Mouse (Mus musculus): ENCODE measurements around the gene Acd.

Acd gene

DNA sequence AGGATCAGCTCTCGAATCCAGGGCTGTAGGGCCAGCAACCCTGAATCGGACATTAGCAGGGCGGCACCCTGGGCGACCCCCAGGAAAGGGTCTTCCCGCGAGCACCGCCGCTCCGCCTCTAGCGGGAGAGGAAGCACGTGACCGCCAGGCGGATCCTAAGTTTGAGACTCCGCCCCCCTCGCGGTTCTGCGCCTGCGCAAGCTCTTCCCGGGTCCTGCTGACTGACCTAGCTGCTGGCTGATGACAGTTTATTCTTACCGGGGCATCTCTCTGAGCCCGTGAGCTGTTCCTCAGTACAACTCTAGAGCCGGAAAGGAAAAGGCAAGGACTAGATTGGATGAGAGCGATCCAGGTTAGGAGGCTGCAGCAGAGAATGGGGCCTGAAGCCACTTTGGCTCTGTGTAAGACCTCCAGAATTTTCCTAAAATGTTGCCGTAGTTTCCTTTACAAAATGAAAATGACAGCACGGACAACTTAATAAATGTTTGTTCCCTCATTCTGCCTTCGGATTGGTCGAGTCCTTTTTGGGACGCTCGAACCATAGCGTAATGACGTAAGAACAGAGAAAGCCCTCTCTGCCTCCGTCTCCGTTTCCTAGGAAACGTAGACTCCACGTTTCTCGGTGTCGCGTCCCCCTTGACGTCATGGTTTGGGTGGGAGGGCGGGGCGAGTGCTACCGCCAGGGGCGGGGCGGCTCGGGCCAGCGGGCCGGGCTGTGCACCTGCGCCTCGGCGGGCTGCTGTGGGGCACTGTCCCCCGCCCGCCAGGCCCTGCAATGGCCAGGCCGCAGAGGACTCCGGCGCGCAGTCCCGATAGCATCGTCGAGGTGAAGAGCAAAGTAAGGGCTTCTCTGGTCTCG lies at the start of gene Acd, which contains the start of gene Pard6a:
Gene Acd, minus strand, starts transcription at position 137 of the 859 bp plus-strand sequence.
Gene Pard6a, plus strand, starts transcription at position 183 of the 859 bp plus-strand sequence.
- DNase-seq (ENCODE audit: low read depth, low spot score), result peak; percentile 96

DNA sequence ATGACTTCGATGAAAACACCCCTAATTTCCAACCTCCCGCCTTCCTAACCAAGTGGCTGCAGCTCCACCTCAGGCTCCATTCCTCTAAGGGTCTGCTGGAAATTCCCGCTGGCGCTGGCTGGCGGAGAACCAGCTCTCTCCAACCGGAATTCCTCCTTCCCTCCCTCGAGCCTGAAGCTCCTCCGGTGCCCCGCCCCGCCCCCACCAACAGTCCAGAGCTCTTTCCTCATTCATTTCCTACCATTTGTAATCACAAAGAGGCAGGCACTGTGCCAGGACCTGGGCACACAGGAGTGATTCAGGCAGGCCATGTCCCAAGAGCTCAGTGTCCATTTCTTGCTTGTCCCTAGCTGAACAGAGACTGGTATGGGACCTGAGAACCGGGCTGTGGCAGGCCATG lies 49.7 kb upstream of the Acd start:
- peak; percentile 78 for DNase-seq (ENCODE audit: low read depth, low spot score)

GRCm38 (mm10) chr8:105743301-105743700 lies 42.4 kb upstream of the Acd start:
- DNase-seq (ENCODE audit: low read depth, low spot score), result peak; percentile 27

GRCm38 (mm10) chr8:105739216-105739615 lies 38.3 kb upstream of the Acd start:
- DNase-seq (ENCODE audit: low read depth, low spot score), result no peak

DNA sequence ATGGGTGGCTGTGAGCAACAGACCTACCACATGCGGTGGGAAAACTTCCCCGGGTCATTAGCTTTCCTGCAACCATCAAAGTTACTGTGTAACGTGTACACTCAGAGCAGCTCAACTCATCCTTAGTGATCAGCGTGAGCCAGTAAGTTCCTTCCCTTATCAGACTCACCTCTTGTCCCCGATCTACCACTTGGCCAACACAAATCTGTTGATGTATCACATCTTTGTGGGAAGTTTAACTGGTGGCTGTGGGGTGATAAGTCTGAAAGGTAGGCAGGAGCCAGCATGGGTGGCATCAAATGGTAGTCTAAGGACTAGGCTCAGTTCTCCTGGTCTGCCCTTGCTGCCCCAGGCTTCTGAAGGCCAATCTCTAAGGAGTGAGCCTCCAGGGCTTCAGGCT lies 31.3 kb upstream of the Acd start:
- DNase-seq (ENCODE audit: low read depth, low spot score), result no peak

DNA sequence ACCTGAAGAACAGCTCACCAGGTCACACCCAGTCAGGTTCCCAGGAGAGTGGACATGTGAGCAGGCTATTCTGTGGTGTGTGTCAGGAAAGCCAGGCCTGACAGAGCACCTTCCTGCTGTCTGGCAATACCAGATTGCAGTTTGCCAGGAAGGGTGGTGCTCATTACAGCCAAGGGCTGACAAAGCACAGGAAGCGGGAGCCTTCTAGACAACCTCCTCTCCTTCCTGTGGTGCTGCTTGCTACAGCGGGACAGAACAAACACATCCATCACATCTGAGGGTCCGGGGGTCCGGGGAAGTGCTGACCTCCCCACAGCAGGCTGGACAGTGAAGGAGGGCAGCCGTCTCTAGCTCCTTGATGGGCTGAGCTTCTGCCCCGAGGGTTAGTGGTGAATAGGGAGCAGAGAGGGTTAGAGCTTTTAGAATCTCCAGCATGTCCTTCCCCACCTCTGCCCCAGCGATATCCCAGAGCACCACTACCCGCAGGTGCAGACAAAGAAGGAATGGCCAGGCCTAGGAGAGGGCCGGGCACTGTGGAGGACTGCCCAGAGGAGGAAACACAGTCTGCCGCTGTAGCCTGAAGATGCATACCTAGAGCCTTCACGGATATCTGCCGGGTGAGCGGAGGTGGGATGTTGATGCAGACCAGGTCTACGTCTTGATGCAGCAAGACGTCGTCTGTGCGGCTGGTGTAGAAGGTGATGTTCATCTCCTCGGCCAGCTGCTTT lies 26.7 kb upstream of the Acd start:
- peak; percentile 30 for DNase-seq (ENCODE audit: low read depth, low spot score)

DNA sequence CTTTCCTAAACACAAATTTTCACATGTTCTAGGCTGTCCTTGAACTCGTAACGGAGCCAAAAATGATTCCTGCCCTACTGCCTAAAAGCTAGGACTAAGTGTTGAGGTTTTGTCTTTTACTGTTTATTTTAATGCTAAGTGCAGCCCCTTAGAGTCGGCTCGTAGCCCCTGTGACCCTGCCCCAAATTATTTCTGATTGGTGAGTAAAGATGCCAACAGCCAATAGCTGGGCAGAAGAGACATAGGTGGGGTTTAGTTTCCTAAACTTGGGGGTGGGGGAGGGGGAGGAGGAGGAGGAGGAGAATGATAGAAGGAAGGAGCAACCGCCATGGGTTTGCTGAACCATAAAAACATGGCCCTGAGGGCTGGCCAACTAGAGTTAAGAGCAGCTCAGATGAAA lies 24.8 kb upstream of the Acd start:
- DNase-seq (ENCODE audit: low read depth, low spot score), result peak; percentile 36

GRCm38 (mm10) chr8:105722861-105723260 lies 22.0 kb upstream of the Acd start:
- no peak for DNase-seq (ENCODE audit: low read depth, low spot score)

GRCm38 (mm10) chr8:105719637-105720036 lies 18.7 kb upstream of the Acd start:
- no peak for DNase-seq (ENCODE audit: low read depth, low spot score)

DNA sequence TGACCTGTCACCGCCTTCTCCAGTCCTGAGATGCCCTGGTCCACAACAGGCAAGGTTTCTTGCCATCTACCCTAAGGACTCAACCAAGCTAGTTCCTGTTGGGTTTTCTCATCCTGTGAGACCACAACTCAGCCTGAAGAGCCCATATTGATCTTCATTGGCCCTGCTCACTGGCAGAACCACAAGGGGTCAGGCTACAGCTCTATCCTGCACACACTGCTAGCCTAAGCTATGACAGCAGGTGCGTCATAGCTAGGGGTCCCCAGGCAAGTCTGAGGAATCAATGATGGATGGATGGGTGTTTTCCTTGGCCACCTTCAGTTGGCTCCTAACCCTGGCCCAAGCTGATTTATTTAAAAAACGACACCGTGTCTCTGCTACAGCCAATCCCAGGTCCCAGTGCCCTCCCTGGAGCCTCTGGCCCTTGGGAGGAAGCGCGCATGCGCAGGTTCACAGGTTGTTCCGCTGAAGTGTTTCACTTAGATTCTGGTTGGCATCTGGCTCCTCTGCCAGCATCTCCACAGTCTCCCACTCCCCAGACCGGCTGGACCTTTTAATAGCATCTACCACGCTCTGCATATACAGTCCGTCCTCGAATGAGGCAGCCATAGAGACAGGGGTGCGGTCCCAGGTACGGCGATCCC lies 15.5 kb upstream of the Acd start:
- DNase-seq (ENCODE audit: low read depth, low spot score), result peak; percentile 62

DNA sequence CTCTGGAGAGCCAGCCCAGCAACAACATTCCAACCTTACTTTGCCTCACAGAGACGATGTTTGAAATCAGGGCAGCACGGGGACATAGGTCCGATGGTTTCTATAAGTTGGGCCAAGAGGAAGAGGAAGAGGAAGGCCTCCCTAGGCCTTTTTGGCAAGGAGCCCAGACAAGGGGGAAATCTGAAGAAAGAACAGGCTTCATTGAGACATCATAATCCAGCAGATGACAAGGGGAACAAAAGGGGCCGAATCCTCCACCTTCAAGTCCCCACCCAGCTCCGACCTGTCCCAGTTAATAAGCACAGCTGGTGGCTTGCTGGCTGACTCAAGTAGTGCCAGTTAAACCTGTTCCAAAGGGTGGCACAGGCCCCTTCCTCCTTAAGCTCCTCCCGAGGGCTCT lies 14.1 kb upstream of the Acd start:
- no peak for DNase-seq (ENCODE audit: low read depth, low spot score)

DNA sequence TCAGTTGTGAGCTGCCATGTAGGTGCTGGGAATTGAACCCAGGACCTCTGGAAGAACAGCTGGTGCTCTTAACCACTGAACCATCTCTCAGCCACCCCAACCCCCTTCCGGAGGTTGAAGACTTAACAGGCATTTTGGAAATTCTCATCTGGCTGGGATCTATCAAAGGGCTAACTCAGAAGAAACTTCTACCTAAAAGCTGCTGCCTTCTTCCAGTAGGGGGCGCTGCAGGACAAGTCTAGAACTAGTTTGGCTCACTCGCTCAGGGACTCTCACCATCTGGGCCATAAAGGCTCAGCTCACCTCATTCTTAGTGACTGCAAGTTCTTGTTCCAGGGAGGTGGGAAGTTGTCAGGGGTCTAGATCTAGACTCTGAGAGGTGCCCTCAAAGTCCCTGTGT lies 13.2 kb upstream of the Acd start:
- DNase-seq (ENCODE audit: low read depth, low spot score), result peak; percentile 93

DNA sequence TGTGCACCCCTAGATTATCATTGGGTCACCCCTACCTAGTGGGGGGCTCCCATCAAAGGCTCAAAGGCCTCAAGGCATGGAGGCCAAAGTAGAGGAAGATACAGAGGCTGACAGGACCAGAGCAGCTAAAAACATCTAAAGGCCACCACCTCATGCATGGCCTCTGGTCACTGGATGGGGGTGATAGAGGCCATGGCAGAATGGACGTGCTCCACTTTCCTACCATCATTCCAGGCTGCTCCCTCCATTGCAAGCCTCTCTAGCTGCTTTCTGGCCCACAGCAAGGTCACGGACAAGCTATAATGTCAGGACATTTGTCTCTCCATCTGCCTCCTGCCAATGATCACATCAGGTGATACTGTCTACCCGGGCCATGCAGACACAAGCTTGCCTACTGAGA lies 11.4 kb upstream of the Acd start:
- DNase-seq (ENCODE audit: low read depth, low spot score), result no peak

GRCm38 (mm10) chr8:105709317-105709716 lies 8.4 kb upstream of the Acd start:
- peak; percentile 51 for DNase-seq (ENCODE audit: low read depth, low spot score)

- no peak for DNase-seq (ENCODE audit: low read depth, low spot score)
Measured at GRCm38 (mm10) chr8:105708675-105709074, 7.8 kb upstream of the Acd start.

- DNase-seq (ENCODE audit: low read depth, low spot score), result peak; percentile 96
Measured at GRCm38 (mm10) chr8:105707498-105708403, 6.8 kb upstream of the Acd start, which contains the start of the genes 4933405L10Rik and Enkd1. 4933405L10Rik (plus strand) TSS chr8:105707655. Enkd1 (minus strand) TSS chr8:105708210.

DNA sequence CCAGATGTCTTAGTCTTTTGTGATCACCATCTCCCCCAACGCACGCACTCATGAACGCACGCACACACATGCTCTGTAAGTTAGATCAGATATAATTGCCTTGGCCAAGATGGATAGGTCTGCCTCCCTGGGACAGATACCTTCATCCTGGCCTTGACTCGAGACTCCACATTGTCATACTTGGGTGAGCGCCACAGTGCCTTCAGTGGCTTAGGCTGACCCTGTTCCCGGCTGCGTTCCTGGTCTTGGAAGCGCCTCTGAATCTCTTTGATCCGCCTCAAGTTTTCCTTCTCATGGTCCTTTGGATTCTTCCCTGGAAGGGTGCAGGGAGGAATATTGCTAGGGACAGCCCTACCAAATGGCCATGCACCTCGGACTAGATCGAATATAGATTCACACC lies 5.5 kb upstream of the Acd start:
- no peak for DNase-seq (ENCODE audit: low read depth, low spot score)

DNA sequence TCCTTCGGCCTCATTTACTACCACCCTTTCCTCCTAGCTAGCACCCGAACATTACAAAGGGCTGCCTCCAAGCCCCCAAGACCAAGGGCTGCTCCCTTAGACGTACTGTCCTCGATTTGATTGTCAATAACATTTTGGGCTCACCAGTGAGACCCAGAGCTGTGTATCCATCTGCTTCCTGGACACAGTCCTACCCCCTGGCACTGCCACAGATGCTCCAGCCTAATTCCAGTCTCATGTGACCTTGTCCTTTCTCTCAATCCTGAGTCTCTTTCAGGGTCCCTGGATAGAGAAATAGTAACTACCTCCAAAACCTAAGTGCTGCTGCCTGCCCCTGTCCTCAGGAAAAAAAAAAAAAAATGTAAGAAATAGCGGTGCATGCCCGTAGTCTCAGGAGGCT lies 4.1 kb upstream of the Acd start:
- DNase-seq (ENCODE audit: low read depth, low spot score), result no peak

DNA sequence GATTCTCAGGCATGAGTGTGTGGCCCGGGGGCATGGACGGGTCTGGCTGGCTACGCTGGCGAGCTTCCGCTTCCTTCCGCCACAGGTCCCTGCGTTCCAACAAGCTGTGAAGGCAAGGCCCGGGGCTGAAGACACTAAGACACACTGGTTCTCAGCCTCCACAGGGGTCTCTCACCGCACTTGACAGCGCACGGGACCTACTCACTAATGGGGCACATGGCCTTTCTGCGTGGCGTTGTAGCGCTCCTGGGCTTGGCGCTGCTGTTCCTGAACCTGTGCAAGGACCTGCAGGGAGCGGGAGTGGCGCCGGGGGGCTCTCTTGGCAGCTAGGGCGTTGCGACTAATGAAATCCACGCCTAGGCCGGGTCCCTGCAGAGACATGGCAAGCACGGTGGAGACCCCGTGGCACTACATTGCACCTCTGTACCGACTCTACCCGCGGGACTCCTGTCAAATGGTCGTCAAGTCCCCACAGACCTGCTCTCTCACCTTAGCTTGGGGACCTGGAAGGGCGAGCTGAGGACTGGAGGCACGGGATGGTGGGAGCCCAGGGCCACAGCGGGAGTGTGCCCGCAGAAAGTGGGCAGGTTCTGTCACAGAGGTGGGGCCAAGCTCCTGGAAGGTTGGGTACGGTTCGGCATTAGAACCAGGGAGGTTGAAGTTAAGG lies 3.4 kb upstream of the Acd start:
- DNase-seq (ENCODE audit: low read depth, low spot score), result peak; percentile 59

DNA sequence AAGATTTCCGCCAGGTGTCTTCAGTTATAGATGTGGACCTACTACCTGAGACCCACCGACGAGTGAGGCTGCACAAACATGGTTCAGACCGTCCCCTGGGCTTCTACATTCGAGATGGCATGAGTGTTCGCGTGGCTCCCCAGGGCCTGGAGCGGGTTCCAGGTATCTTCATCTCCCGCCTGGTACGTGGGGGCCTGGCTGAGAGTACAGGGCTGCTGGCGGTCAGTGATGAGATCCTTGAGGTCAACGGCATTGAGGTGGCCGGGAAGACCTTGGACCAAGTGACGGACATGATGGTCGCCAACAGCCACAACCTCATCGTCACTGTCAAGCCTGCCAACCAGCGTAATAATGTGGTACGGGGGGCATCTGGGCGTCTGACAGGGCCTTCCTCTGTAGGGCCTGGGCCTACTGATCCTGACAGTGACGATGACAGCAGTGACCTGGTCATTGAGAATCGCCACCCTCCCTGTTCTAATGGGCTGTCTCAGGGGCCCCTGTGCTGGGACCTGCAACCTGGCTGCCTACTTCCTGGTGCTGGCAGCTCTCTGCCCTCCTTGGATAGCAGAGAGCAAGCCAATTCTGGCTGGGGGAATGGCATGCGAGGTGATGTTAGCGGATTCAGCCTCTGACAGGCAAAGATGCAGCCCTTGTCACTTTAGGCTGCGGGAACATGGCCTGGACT lies 2.0 kb upstream of the Acd start:
- DNase-seq (ENCODE audit: low read depth, low spot score), result no peak
